Mouse (Mus musculus) regulatory T cell (primary cell): ENCODE results near the gene Saal1.
"Not testable (repeated sequence)": the region's sequence is repeated elsewhere in the genome, so short reads cannot be mapped to it uniquely, and the experiment has no call there.

ENCODE experiments used
- in situ Hi-C: fragments of 300-600 bp; cut with MboI, MseI; formaldehyde crosslinking; loops from one replicate; pipeline ENCODE4 v1.15.1; 2025; ENCODE audit warnings: high pct_unique_total_duplicates

Saal1 gene

GRCm38 (mm10) chr7:46710390-46710844 is at the start of gene Saal1:
Saal1 (minus strand) TSS chr7:46710680.
- in situ Hi-C loops = no loop called here

- in situ Hi-C loops = no loop called here
These were observed 41.0 kb upstream of the Saal1 start, which contains the start of gene Saa2 for GRCm38 (mm10) chr7:46751490-46751889. Saa2 (plus strand) TSS chr7:46751790.

GRCm38 (mm10) chr7:46748459-46748858 is 38.0 kb upstream of the Saal1 start:
- in situ Hi-C loops = no loop called here

GRCm38 (mm10) chr7:46746381-46746780 is 35.9 kb upstream of the Saal1 start:
- in situ Hi-C loops = no loop called here

GRCm38 (mm10) chr7:46745816-46746215 is 35.3 kb upstream of the Saal1 start:
- in situ Hi-C loops = no loop called here

- in situ Hi-C loops = not testable (repeated sequence)
These were observed 32.4 kb upstream of the Saal1 start, which contains the start of gene Saa1 for GRCm38 (mm10) chr7:46742880-46743279. Saa1 (minus strand) TSS chr7:46742980.

- in situ Hi-C loops = not testable (repeated sequence)
These were observed 29.6 kb upstream of the Saal1 start for GRCm38 (mm10) chr7:46740041-46740440.

- in situ Hi-C loops = no loop called here
These were observed 28.3 kb upstream of the Saal1 start for GRCm38 (mm10) chr7:46738561-46739460.

GRCm38 (mm10) chr7:46734983-46735382 is 24.5 kb upstream of the Saal1 start:
- in situ Hi-C loops = no loop called here

- in situ Hi-C loops = no loop called here
These were observed 22.0 kb upstream of the Saal1 start, which contains the start of gene Saa4 for GRCm38 (mm10) chr7:46732458-46732857. Saa4 (minus strand) TSS chr7:46732603.

- in situ Hi-C loops = no loop called here
These were observed 17.1 kb upstream of the Saal1 start for GRCm38 (mm10) chr7:46727584-46727983.

GRCm38 (mm10) chr7:46724396-46724795 is 13.9 kb upstream of the Saal1 start:
- in situ Hi-C loops = no loop called here

- in situ Hi-C loops = no loop called here
These were observed 13.4 kb upstream of the Saal1 start for GRCm38 (mm10) chr7:46723849-46724248.

- in situ Hi-C loops = no loop called here
These were observed 12.9 kb upstream of the Saal1 start for GRCm38 (mm10) chr7:46723354-46723753.

- in situ Hi-C loops = no loop called here
These were observed 10.0 kb upstream of the Saal1 start for GRCm38 (mm10) chr7:46720460-46720859.

- in situ Hi-C loops = no loop called here
These were observed 9.0 kb upstream of the Saal1 start for GRCm38 (mm10) chr7:46719526-46719925.

GRCm38 (mm10) chr7:46718591-46719270 is 8.3 kb upstream of the Saal1 start:
- in situ Hi-C loops = no loop called here

- in situ Hi-C loops = no loop called here
These were observed 6.4 kb upstream of the Saal1 start for GRCm38 (mm10) chr7:46716897-46717296.

GRCm38 (mm10) chr7:46715600-46715999 is 5.1 kb upstream of the Saal1 start, which contains the start of gene Saa3:
Saa3 (minus strand) TSS chr7:46715700.
- in situ Hi-C loops = no loop called here

- in situ Hi-C loops = no loop called here
These were observed 4.0 kb upstream of the Saal1 start for GRCm38 (mm10) chr7:46714518-46714917.

GRCm38 (mm10) chr7:46712250-46712649 is 1.8 kb upstream of the Saal1 start:
- in situ Hi-C loops = no loop called here

- in situ Hi-C loops = no loop called here
These were observed 9.9 kb downstream of the Saal1 start for GRCm38 (mm10) chr7:46700521-46701025.
